ENCODE assay signal across 9 mouse cellular contexts in genomic region chr9:50698418-50699409, GRCm38 (mm10). TPM values are rescaled to one million over a fixed set of nuclear protein-coding genes. Genes with fewer than 3 reads are reported as not detected.
DNase-seq lines count a peak whose midpoint lies in the region; ATAC-seq lines count a peak whose summit lies in the region.
"Had no signal": no experiment of that assay in that cellular context is flagged by ENCODE, and none has a peak within 500 bp of the region (broad histone marks: within the 10 kb centered on the region; RNA-seq: fewer than 3 reads in every experiment).

No protein-coding gene starts in this region.

- H3K9ac ChIP-seq in kidney, embryonic 14.5 days (ENCODE audit: low read depth, low read length), result peak overlapping the region; percentile 53
- H3K9ac ChIP-seq in limb, embryonic 15.5 days, result peak overlapping the region; percentile 59
- H3K9ac ChIP-seq in midbrain, embryonic 14.5 days (replicated peaks; ENCODE audit: low read length), result peak overlapping the region; percentile 73
- peak overlapping the region; percentile 75 for H3K9ac ChIP-seq in stomach, embryonic 16.5 days (ENCODE audit: low read length)

- H3K4me1 ChIP-seq in kidney, embryonic 14.5 days (ENCODE audit: control insufficient read depth, insufficient read depth, low read length), result peaks cover 12% of the 10 kb centered on the region; the same call in 1 of the 2 replicates
- peaks cover 25% of the 10 kb centered on the region for H3K4me1 ChIP-seq in limb, embryonic 15.5 days
- peaks cover 27% of the 10 kb centered on the region for H3K4me1 ChIP-seq in midbrain, embryonic 14.5 days (ENCODE audit: control insufficient read depth, insufficient read depth, low read length)
- peaks cover 18% of the 10 kb centered on the region for H3K4me1 ChIP-seq in stomach, embryonic 16.5 days (ENCODE audit: control insufficient read depth, insufficient read depth, low read length)

- H3K36me3 ChIP-seq in kidney, embryonic 14.5 days (ENCODE audit: control insufficient read depth, insufficient read depth, low read length), result no peaks in the 10 kb centered on the region
- peaks cover 29% of the 10 kb centered on the region for H3K36me3 ChIP-seq in limb, embryonic 15.5 days
- peaks cover 23% of the 10 kb centered on the region for H3K36me3 ChIP-seq in midbrain, embryonic 14.5 days (ENCODE audit: control insufficient read depth, insufficient read depth, low read length)
- no peaks in the 10 kb centered on the region for H3K36me3 ChIP-seq in stomach, embryonic 16.5 days (ENCODE audit: control insufficient read depth, insufficient read depth, low read length)
- H3K36me3 ChIP-seq: G1E had no signal

- H3K4me3 ChIP-seq in kidney, embryonic 14.5 days (ENCODE audit: low read length), result peak overlapping the region; percentile 49
- peak overlapping the region; percentile 50 for H3K4me3 ChIP-seq in limb, embryonic 15.5 days
- peak overlapping the region; percentile 65 for H3K4me3 ChIP-seq in midbrain, embryonic 14.5 days (replicated peaks; ENCODE audit: low read depth, low read length)
- H3K4me3 ChIP-seq in stomach, embryonic 16.5 days (replicated peaks; ENCODE audit: low read length), result peak overlapping the region; percentile 66

- H3K4me2 ChIP-seq in kidney, embryonic 14.5 days (replicated peaks; ENCODE audit: low read depth, low read length), result peak overlapping the region; percentile 93
- H3K4me2 ChIP-seq in limb, embryonic 15.5 days, result peak overlapping the region; percentile 93
- peak overlapping the region; percentile 87 for H3K4me2 ChIP-seq in midbrain, embryonic 14.5 days (ENCODE audit: low read length)
- H3K4me2 ChIP-seq in stomach, embryonic 16.5 days (ENCODE audit: low read depth, low read length), result peak overlapping the region; percentile 100

- peak; percentile 29 to 58 for DNase-seq in heart, adult 18-20 months
- no peak for DNase-seq in heart, postnatal 25 days (ENCODE audit: low spot score)
- DNase-seq in midbrain, embryonic 14.5 days, result peak; percentile 71

- WGBS in kidney, embryonic 14.5 days, result 1% methylated on average over 70 of the region's 70 CpGs
- WGBS in limb, embryonic 15.5 days, result 1% methylated on average over 55 of the region's 70 CpGs
- under 1% methylated on average over 67 of the region's 70 CpGs for WGBS in midbrain, embryonic 14.5 days
- WGBS in stomach, embryonic 16.5 days, result under 1% methylated on average over 66 of the region's 70 CpGs

- no peaks in the 10 kb centered on the region for H3K9me3 ChIP-seq in kidney, embryonic 14.5 days (ENCODE audit: control insufficient read depth, low read length)
- no peaks in the 10 kb centered on the region for H3K9me3 ChIP-seq in limb, embryonic 15.5 days
- H3K9me3 ChIP-seq in midbrain, embryonic 14.5 days (ENCODE audit: control insufficient read depth, low read length), result no peaks in the 10 kb centered on the region
- H3K9me3 ChIP-seq in stomach, embryonic 16.5 days (replicated peaks; ENCODE audit: control insufficient read depth, low read length), result no peaks in the 10 kb centered on the region
- H3K9me3 ChIP-seq: G1E had no signal

- H3K27ac ChIP-seq in kidney, embryonic 14.5 days (ENCODE audit: low read depth, low read length), result no peak overlapping the region
- H3K27ac ChIP-seq in limb, embryonic 15.5 days, result no peak overlapping the region; the same call in 1 of the 2 replicates
- H3K27ac ChIP-seq in midbrain, embryonic 14.5 days (replicated peaks; ENCODE audit: low read depth, low read length), result peak overlapping the region; percentile 68
- no peak overlapping the region for H3K27ac ChIP-seq in stomach, embryonic 16.5 days (ENCODE audit: low read length)

- H3K27me3 ChIP-seq in kidney, embryonic 14.5 days (ENCODE audit: control insufficient read depth, insufficient read depth, low read length), result no peaks in the 10 kb centered on the region; the same call in 1 of the 2 replicates
- peaks cover 8% of the 10 kb centered on the region; the same call in 1 of the 2 replicates for H3K27me3 ChIP-seq in limb, embryonic 15.5 days
- H3K27me3 ChIP-seq in midbrain, embryonic 14.5 days (ENCODE audit: control insufficient read depth, insufficient read depth, low read length), result no peaks in the 10 kb centered on the region; the same call in 1 of the 2 replicates
- peaks cover 9% of the 10 kb centered on the region; the same call in 1 of the 2 replicates for H3K27me3 ChIP-seq in stomach, embryonic 16.5 days (ENCODE audit: control insufficient read depth, insufficient read depth, low read length)

- intact Hi-C loops in heart, postnatal 25 days (cut with DNase I), result no loop called here

- ATAC-seq in common myeloid progenitor, adult 5-6 weeks (replicated peaks; ENCODE audit: low read depth, poor library complexity, severe bottlenecking), result 0 out of 2 replicates have a peak, but pooled peaks have one; percentile 27
- ATAC-seq in granulocyte monocyte progenitor cell, adult 5-6 weeks (replicated peaks; ENCODE audit: poor library complexity, severe bottlenecking), result peak; percentile 43
- peak; percentile 57 for ATAC-seq in kidney, embryonic 14.5 days (ENCODE audit: low FRiP score, low TSS enrichment)
- 0 out of 2 replicates have a peak, but pooled peaks have one; percentile 41 for ATAC-seq in limb, embryonic 15.5 days (ENCODE audit: insufficient number of reproducible peaks, low FRiP score, low TSS enrichment, low read depth)
- peak; percentile 71 for ATAC-seq in midbrain, embryonic 14.5 days (ENCODE audit: low FRiP score, low TSS enrichment)
- ATAC-seq in stomach, embryonic 16.5 days (ENCODE audit: insufficient read depth, low FRiP score), result no peak; the same call in 1 of the 2 replicates

RNA-seq across cellular contexts. Expression of gene Dlat, which starts 39.1 kb away (rescaled TPM):
- total RNA-seq in heart, adult 18-20 months (2021), result 100 to 1,000 TPM; 390 to 395 TPM
- total RNA-seq in heart, postnatal 25 days (2021), result 100 to 1,000 TPM; 436 to 450 TPM
- 37.5 and 49.9 TPM in 2 replicates for total RNA-seq in common myeloid progenitor, adult 5-6 weeks (2017)
- total RNA-seq in granulocyte monocyte progenitor cell, adult 5-6 weeks (2014; fragmentation: Nextera tagmentation), result 33.9 and 61.3 TPM in 2 replicates
- total RNA-seq in granulocyte monocyte progenitor cell, adult 5-6 weeks (2017), result 30.4 and 48.5 TPM in 2 replicates
- polyA plus RNA-seq in kidney, embryonic 14.5 days (2014; fragmentation: Nextera tagmentation; extraction: Ambion mirVana), result 48.1 and 60.9 TPM in 2 replicates
- polyA plus RNA-seq in limb, embryonic 15.5 days (2015; fragmentation: Nextera tagmentation; extraction: Ambion mirVana), result 47.7 and 51.6 TPM in 2 replicates
- 48.6 and 54.9 TPM in 2 replicates for polyA plus RNA-seq in midbrain, embryonic 14.5 days (2014; fragmentation: Nextera tagmentation; extraction: Ambion mirVana)
- polyA plus RNA-seq in stomach, embryonic 16.5 days (2015; fragmentation: Nextera tagmentation; extraction: Ambion mirVana), result 40.5 and 49.8 TPM in 2 replicates

RNA-seq across cellular contexts. Expression of gene Dixdc1, which starts 40.6 kb away (rescaled TPM):
- 1 to 10 TPM; 3.0 to 4.1 TPM for total RNA-seq in heart, adult 18-20 months (2021)
- total RNA-seq in heart, postnatal 25 days (2021), result 1 to 10 TPM; 2.5 to 5.3 TPM
- not detected in 2 replicates for total RNA-seq in common myeloid progenitor, adult 5-6 weeks (2017)
- 0.11 and 0.82 TPM in 2 replicates for total RNA-seq in granulocyte monocyte progenitor cell, adult 5-6 weeks (2014; fragmentation: Nextera tagmentation)
- 0.10 and 0.39 TPM in 2 replicates for total RNA-seq in granulocyte monocyte progenitor cell, adult 5-6 weeks (2017)
- 5.7 and 10.3 TPM in 2 replicates for polyA plus RNA-seq in kidney, embryonic 14.5 days (2014; fragmentation: Nextera tagmentation; extraction: Ambion mirVana)
- polyA plus RNA-seq in limb, embryonic 15.5 days (2015; fragmentation: Nextera tagmentation; extraction: Ambion mirVana), result 13.9 and 14.1 TPM in 2 replicates
- polyA plus RNA-seq in midbrain, embryonic 14.5 days (2014; fragmentation: Nextera tagmentation; extraction: Ambion mirVana), result 31.5 and 35.1 TPM in 2 replicates
- 8.7 and 9.7 TPM in 2 replicates for polyA plus RNA-seq in stomach, embryonic 16.5 days (2015; fragmentation: Nextera tagmentation; extraction: Ambion mirVana)
- polyA plus RNA-seq: G1E had no signal

RNA-seq across cellular contexts. Expression of gene 2310030G06Rik, which starts 47.6 kb away (rescaled TPM):
- total RNA-seq in heart, adult 18-20 months (2021), result 1 to 10 TPM; 2.2 to 2.6 TPM
- total RNA-seq in heart, postnatal 25 days (2021), result 1 to 10 TPM; 1.9 to 2.4 TPM
- not detected in 2 replicates for total RNA-seq in common myeloid progenitor, adult 5-6 weeks (2017)
- not detected in 2 replicates for total RNA-seq in granulocyte monocyte progenitor cell, adult 5-6 weeks (2014; fragmentation: Nextera tagmentation)
- total RNA-seq in granulocyte monocyte progenitor cell, adult 5-6 weeks (2017), result not detected in 2 replicates
- 8.7 and 9.3 TPM in 2 replicates for polyA plus RNA-seq in kidney, embryonic 14.5 days (2014; fragmentation: Nextera tagmentation; extraction: Ambion mirVana)
- 5.6 and 6.7 TPM in 2 replicates for polyA plus RNA-seq in limb, embryonic 15.5 days (2015; fragmentation: Nextera tagmentation; extraction: Ambion mirVana)
- polyA plus RNA-seq in midbrain, embryonic 14.5 days (2014; fragmentation: Nextera tagmentation; extraction: Ambion mirVana), result 0.89 and 1.1 TPM in 2 replicates
- 13.6 and 14.2 TPM in 2 replicates for polyA plus RNA-seq in stomach, embryonic 16.5 days (2015; fragmentation: Nextera tagmentation; extraction: Ambion mirVana)
- polyA plus RNA-seq: G1E had no signal

RNA-seq across cellular contexts. Expression of gene Cryab, which starts 52.4 kb away (rescaled TPM):
- total RNA-seq in heart, adult 18-20 months (2021), result 1,000 to 10,000 TPM; 3,376 to 3,486 TPM
- 1,000 to 10,000 TPM; 2,218 to 2,599 TPM for total RNA-seq in heart, postnatal 25 days (2021)
- 0.41 TPM in 1 of 2 replicates, not detected in the other for total RNA-seq in common myeloid progenitor, adult 5-6 weeks (2017)
- 1.6 TPM in 1 of 2 replicates, not detected in the other for total RNA-seq in granulocyte monocyte progenitor cell, adult 5-6 weeks (2014; fragmentation: Nextera tagmentation)
- total RNA-seq in granulocyte monocyte progenitor cell, adult 5-6 weeks (2017), result 2.5 TPM in 1 of 2 replicates, not detected in the other
- polyA plus RNA-seq in kidney, embryonic 14.5 days (2014; fragmentation: Nextera tagmentation; extraction: Ambion mirVana), result 15.7 and 20.6 TPM in 2 replicates
- 123 and 265 TPM in 2 replicates for polyA plus RNA-seq in limb, embryonic 15.5 days (2015; fragmentation: Nextera tagmentation; extraction: Ambion mirVana)
- 2.5 and 3.7 TPM in 2 replicates for polyA plus RNA-seq in midbrain, embryonic 14.5 days (2014; fragmentation: Nextera tagmentation; extraction: Ambion mirVana)
- polyA plus RNA-seq in stomach, embryonic 16.5 days (2015; fragmentation: Nextera tagmentation; extraction: Ambion mirVana), result 104 and 143 TPM in 2 replicates
- polyA plus RNA-seq: G1E had no signal

RNA-seq across cellular contexts. Expression of gene Hspb2, which starts 53.4 kb away (rescaled TPM):
- total RNA-seq in heart, adult 18-20 months (2021), result 100 to 1,000 TPM; 136 to 143 TPM
- 100 to 1,000 TPM; 141 to 154 TPM for total RNA-seq in heart, postnatal 25 days (2021)
- not detected in 2 replicates for total RNA-seq in common myeloid progenitor, adult 5-6 weeks (2017)
- not detected in 2 replicates for total RNA-seq in granulocyte monocyte progenitor cell, adult 5-6 weeks (2014; fragmentation: Nextera tagmentation)
- total RNA-seq in granulocyte monocyte progenitor cell, adult 5-6 weeks (2017), result not detected in 2 replicates
- polyA plus RNA-seq in kidney, embryonic 14.5 days (2014; fragmentation: Nextera tagmentation; extraction: Ambion mirVana), result 0.72 and 1.0 TPM in 2 replicates
- 39.0 and 104 TPM in 2 replicates for polyA plus RNA-seq in limb, embryonic 15.5 days (2015; fragmentation: Nextera tagmentation; extraction: Ambion mirVana)
- 1.5 TPM in 1 of 2 replicates, not detected in the other for polyA plus RNA-seq in midbrain, embryonic 14.5 days (2014; fragmentation: Nextera tagmentation; extraction: Ambion mirVana)
- polyA plus RNA-seq in stomach, embryonic 16.5 days (2015; fragmentation: Nextera tagmentation; extraction: Ambion mirVana), result 9.0 and 27.1 TPM in 2 replicates
- total RNA-seq: G1E had no signal
- polyA plus RNA-seq: G1E had no signal
